Mouse (Mus musculus) brain, embryonic 18.5 days (tissue): ENCODE measurements at regions not wholly inside any gene's neighbourhood (a gene's known extent, or its start where the extent isn't known, plus 50 kb on each side); places are given as distances from the start of the nearest gene placed in this dataset.

Experiments used
- DNase-seq: peaks from one replicate; pipeline ENCODE4 v3.0.0-alpha.2; 2012; ENCODE audit warnings: low read depth, low spot score

- no peak for DNase-seq
These were observed 212.9 kb upstream of the Mocs1 start for GRCm38 (mm10) chr17:49215281-49215680.

GRCm38 (mm10) chr17:49219512-49220197 is 208.5 kb upstream of the Mocs1 start:
- no peak for DNase-seq

- DNase-seq = no peak
These were observed 204.9 kb upstream of the Mocs1 start for GRCm38 (mm10) chr17:49223212-49223611.

GRCm38 (mm10) chr17:49223651-49224050 is 204.5 kb upstream of the Mocs1 start:
- DNase-seq = no peak

GRCm38 (mm10) chr17:49225255-49226015 is 202.7 kb upstream of the Mocs1 start:
- no peak for DNase-seq

GRCm38 (mm10) chr17:49226016-49226400 is 202.2 kb upstream of the Mocs1 start:
- DNase-seq = no peak

- DNase-seq = no peak
These were observed 196.9 kb upstream of the Mocs1 start for GRCm38 (mm10) chr17:49231287-49231686.

- DNase-seq = no peak
These were observed 188.1 kb upstream of the Mocs1 start for GRCm38 (mm10) chr17:49240097-49240496.

- DNase-seq = no peak
These were observed 184.7 kb upstream of the Mocs1 start for GRCm38 (mm10) chr17:49243419-49243818.

GRCm38 (mm10) chr17:49245013-49245412 is 183.1 kb upstream of the Mocs1 start:
- DNase-seq = no peak

GRCm38 (mm10) chr17:49247215-49247614 is 180.9 kb upstream of the Mocs1 start:
- DNase-seq = no peak

GRCm38 (mm10) chr17:49250726-49251537 is 177.2 kb upstream of the Mocs1 start:
- DNase-seq = no peak

- DNase-seq = no peak
These were observed 175.9 kb upstream of the Mocs1 start for GRCm38 (mm10) chr17:49252271-49252670.

GRCm38 (mm10) chr17:49258496-49258895 is 169.7 kb upstream of the Mocs1 start:
- no peak for DNase-seq

GRCm38 (mm10) chr17:49262394-49262793 is 165.8 kb upstream of the Mocs1 start:
- no peak for DNase-seq

GRCm38 (mm10) chr17:49266343-49266742 is 161.8 kb upstream of the Mocs1 start:
- DNase-seq = no peak

GRCm38 (mm10) chr17:49269943-49270342 is 158.2 kb upstream of the Mocs1 start:
- no peak for DNase-seq

GRCm38 (mm10) chr17:49272661-49273448 is 155.3 kb upstream of the Mocs1 start:
- no peak for DNase-seq

- no peak for DNase-seq
These were observed 153.2 kb upstream of the Mocs1 start for GRCm38 (mm10) chr17:49274936-49275335.

GRCm38 (mm10) chr17:49275421-49275820 is 152.7 kb upstream of the Mocs1 start:
- DNase-seq = no peak

- DNase-seq = no peak
These were observed 152.2 kb upstream of the Mocs1 start for GRCm38 (mm10) chr17:49275916-49276315.

- DNase-seq = no peak
These were observed 149.6 kb upstream of the Mocs1 start for GRCm38 (mm10) chr17:49278541-49278940.
